Mouse (Mus musculus) hindbrain, embryonic 11.5 days (tissue): ENCODE measurements around the gene Enpep. TPM values are rescaled to one million over a fixed set of nuclear protein-coding genes. Genes with fewer than 3 reads are reported as not detected.

Source experiments
- ATAC-seq: fragments of 200-750 bp; cut with Nextera tagmentation; 2 replicates; pipeline ENCODE4 v1.8.0; 2017; ENCODE audit warnings: mild to moderate bottlenecking, moderate TSS enrichment, moderate library complexity; ENCODE audit not compliant: low FRiP score
- DNase-seq: peaks from one replicate; pipeline ENCODE4 v3.0.0-alpha.2; 2015; ENCODE audit warnings: low spot score
- H3K27ac ChIP-seq: fragments of 300-500 bp; sonication (generic); 2 replicates; pipeline ENCODE4 v1.5.1; 2014; ENCODE audit warnings: mild to moderate bottlenecking, low read depth, low read length
- H3K27me3 ChIP-seq: fragments of 300-500 bp; sonication (generic); 2 replicates; pipeline ENCODE4 v1.6.1; 2014; ENCODE audit warnings: mild to moderate bottlenecking, low read length, moderate library complexity, mixed read lengths; ENCODE audit not compliant: control insufficient read depth, insufficient read depth
- H3K36me3 ChIP-seq: fragments of 300-500 bp; sonication (generic); 2 replicates; pipeline ENCODE4 v1.6.1; 2014; ENCODE audit warnings: mild to moderate bottlenecking, low read length, moderate library complexity, mixed read lengths; ENCODE audit not compliant: control insufficient read depth, insufficient read depth
- H3K4me1 ChIP-seq: fragments of 300-500 bp; sonication (generic); replicated peaks from 2 replicates; pipeline ENCODE4 v1.6.1; 2014; ENCODE audit warnings: low read length, mixed read lengths; ENCODE audit not compliant: control insufficient read depth, insufficient read depth
- H3K4me2 ChIP-seq: fragments of 300-500 bp; sonication (generic); replicated peaks from 2 replicates; pipeline ENCODE4 v1.6.1; 2014; ENCODE audit warnings: mild to moderate bottlenecking, low read depth, low read length
- H3K4me3 ChIP-seq: fragments of 300-500 bp; sonication (generic); 2 replicates; pipeline ENCODE4 v1.5.1; 2014; ENCODE audit warnings: low read depth, low read length
- H3K9ac ChIP-seq: fragments of 300-500 bp; sonication (generic); 2 replicates; pipeline ENCODE4 v1.6.1; 2014; ENCODE audit warnings: low read depth, low read length
- H3K9me3 ChIP-seq: fragments of 300-500 bp; sonication (generic); 2 replicates; pipeline ENCODE4 v1.6.1; 2016; ENCODE audit warnings: low read length; ENCODE audit not compliant: control insufficient read depth
- WGBS: fragments of 180-500 bp; shearing (Covaris S2); extraction: QIAGEN DNeasy Blood & Tissue Kit; methylation state at CpG from one replicate; pipeline ENCODE4 v1.1.7; 2014; 5-methylcytosine and 5-hydroxymethylcytosine counted together
- polyA plus RNA-seq: library from polyadenylated mRNA; unstranded; fragments of >200 nt; fragmentation: Nextera tagmentation; extraction: Ambion mirVana; gene quantifications from 2 replicates; pipeline ENCODE4 v1.2.1, GENCODE M21; 2014

Enpep gene
- polyA plus RNA-seq, 1 experiment from 2014 or later: 0.49 TPM

- Histone ChIP-seq H3K27ac (no peak overlapping the region), H3K4me1 (no peaks in the 10 kb centered on the region), H3K4me2 (no peak overlapping the region), H3K9me3 (no peaks in the 10 kb centered on the region), H3K9ac (no peak overlapping the region), H3K36me3 (no peaks in the 10 kb centered on the region), H3K4me3 (no peak overlapping the region), H3K27me3 (peaks cover 87% of the 10 kb centered on the region)
- ATAC-seq (no peak), DNase-seq (peak; percentile 31)
- 0% methylated on average over 6 of the region's 6 CpGs for WGBS
Measured at GRCm38 (mm10) chr3:129223401-129223800, 109.1 kb downstream of the Enpep start.

- H3K27ac ChIP-seq: no peak overlapping the region
- DNase-seq: peak; percentile 48
- no peaks in the 10 kb centered on the region for H3K9me3 ChIP-seq
Measured at GRCm38 (mm10) chr3:129222448-129223290, 109.9 kb downstream of the Enpep start.

GRCm38 (mm10) chr3:129221380-129222260, 110.9 kb downstream of the Enpep start:
- ATAC-seq: no peak
- H3K4me3 ChIP-seq: no peak overlapping the region
- no peaks in the 10 kb centered on the region for H3K36me3 ChIP-seq
- H3K27me3 ChIP-seq: peaks cover 87% of the 10 kb centered on the region
- H3K4me2 ChIP-seq: no peak overlapping the region
- H3K4me1 ChIP-seq: no peaks in the 10 kb centered on the region
- H3K9ac ChIP-seq: no peak overlapping the region
- DNase-seq: peak; percentile 48
- H3K27ac ChIP-seq: no peak overlapping the region
- 1% methylated on average over 25 of the region's 27 CpGs for WGBS
- H3K9me3 ChIP-seq: no peaks in the 10 kb centered on the region

More at GRCm38 (mm10) chr3:129222448-129223290, 109.9 kb downstream of the Enpep start:
- no peak overlapping the region for H3K4me3 ChIP-seq
- no peak overlapping the region for H3K4me2 ChIP-seq
- no peak for ATAC-seq
- H3K4me1 ChIP-seq: no peaks in the 10 kb centered on the region
- no peaks in the 10 kb centered on the region for H3K36me3 ChIP-seq
- 1% methylated on average over 21 of the region's 21 CpGs for WGBS
- peaks cover 88% of the 10 kb centered on the region for H3K27me3 ChIP-seq
- no peak overlapping the region for H3K9ac ChIP-seq

- DNase-seq (peak; percentile 61), ATAC-seq (no peak)
- Histone ChIP-seq H3K9ac (no peak overlapping the region), H3K4me2 (no peak overlapping the region), H3K4me3 (no peak overlapping the region), H3K27me3 (peaks cover 85% of the 10 kb centered on the region), H3K4me1 (no peaks in the 10 kb centered on the region), H3K9me3 (no peaks in the 10 kb centered on the region), H3K36me3 (no peaks in the 10 kb centered on the region), H3K27ac (no peak overlapping the region)
- under 1% methylated on average over 24 of the region's 24 CpGs for WGBS
Measured at GRCm38 (mm10) chr3:129220681-129221379, 111.7 kb downstream of the Enpep start.

- Histone ChIP-seq H3K4me2 (no peak overlapping the region), H3K27ac (no peak overlapping the region), H3K4me1 (no peaks in the 10 kb centered on the region), H3K36me3 (no peaks in the 10 kb centered on the region), H3K9me3 (no peaks in the 10 kb centered on the region), H3K9ac (no peak overlapping the region), H3K4me3 (no peak overlapping the region), H3K27me3 (peaks cover 84% of the 10 kb centered on the region)
- WGBS: 1% methylated on average over 7 of the region's 7 CpGs
- ATAC-seq: no peak
- peak; percentile 52 for DNase-seq
Measured at GRCm38 (mm10) chr3:129220086-129220670, 112.3 kb downstream of the Enpep start.

Other genes starting within 250 kb of the Enpep start
- gene Pitx2, start 132.8 kb downstream of the Enpep start, polyA plus RNA-seq: 2.9 and 4.9 TPM in 2 replicates
- 46.5 and 46.8 TPM in 2 replicates for gene Elovl6, start 199.6 kb upstream of the Enpep start, polyA plus RNA-seq